Mouse (Mus musculus): ENCODE measurements around the gene Camkmt.

Gene Camkmt

DNA sequence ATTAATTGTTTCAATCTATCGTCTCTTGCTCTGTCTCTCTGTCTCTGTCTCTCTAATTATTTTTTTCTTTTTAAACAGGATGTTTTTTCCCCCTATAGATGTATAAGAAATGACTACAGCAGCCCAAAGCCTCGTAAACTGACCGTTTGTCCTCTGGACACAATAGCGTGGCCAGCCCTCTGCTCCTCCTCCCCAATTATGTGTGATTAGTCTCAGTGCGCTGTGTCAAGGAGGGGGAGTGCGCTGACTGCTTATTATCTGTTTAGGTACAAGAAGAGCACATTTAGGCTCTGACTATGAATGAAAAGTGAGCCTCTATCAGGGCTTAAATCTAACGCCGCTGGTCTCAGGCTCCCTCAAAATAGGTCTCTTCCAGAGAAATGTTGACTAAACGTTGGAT is 368.2 kb downstream of the Camkmt start:
- no peak for DNase-seq (ENCODE audit: low spot score in 2 of 2)

GRCm38 (mm10) chr17:85461577-85461976 is 371.2 kb downstream of the Camkmt start:
- DNase-seq (ENCODE audit: low spot score in 2 of 2) = no peak

DNA sequence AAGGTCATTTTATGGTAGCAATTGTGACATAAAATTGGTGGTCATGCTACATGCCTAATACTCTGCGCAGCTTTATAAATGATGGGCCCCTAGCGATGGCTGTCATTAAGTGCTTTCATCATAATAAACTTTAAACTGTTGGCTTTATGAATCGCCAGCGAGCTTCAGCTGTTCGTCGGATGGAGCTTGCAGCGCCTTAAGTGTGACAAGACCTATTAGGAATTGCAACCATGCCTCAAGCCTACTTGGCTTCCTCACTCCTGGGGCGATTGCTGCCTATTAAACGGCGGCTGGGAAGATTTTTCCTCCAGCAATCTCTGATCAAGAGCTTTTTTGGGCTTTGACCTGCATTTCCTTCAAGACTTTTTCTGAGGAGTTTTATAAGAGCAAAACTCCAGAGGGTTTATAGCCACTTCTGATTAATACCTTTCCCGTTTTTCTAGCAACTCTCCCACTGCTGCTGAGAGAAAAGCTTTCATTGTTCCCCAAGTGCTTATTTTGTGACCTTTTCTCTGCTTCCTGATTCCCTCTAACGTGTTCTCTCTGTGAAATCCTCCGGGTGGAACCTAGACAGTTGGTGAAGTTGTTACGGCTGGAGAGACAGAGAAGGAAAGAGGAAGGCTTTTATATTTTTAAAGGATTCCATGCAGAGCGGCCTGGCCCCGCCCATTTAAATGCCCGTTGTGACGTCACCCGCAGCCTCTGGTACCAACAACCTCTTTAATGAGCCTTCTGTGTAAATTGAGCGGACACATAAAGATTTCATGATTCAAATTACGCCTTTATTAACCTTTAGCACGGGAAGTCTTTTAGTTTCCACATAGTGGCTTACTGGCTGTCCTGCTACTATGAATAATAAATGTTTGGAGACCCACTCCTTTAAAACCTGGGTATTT is 373.4 kb downstream of the Camkmt start:
- DNase-seq (ENCODE audit: low spot score in 2 of 2) = no peak

GRCm38 (mm10) chr17:85464466-85465411 is 374.4 kb downstream of the Camkmt start:
- no peak for DNase-seq (ENCODE audit: low spot score in 2 of 2)

DNA sequence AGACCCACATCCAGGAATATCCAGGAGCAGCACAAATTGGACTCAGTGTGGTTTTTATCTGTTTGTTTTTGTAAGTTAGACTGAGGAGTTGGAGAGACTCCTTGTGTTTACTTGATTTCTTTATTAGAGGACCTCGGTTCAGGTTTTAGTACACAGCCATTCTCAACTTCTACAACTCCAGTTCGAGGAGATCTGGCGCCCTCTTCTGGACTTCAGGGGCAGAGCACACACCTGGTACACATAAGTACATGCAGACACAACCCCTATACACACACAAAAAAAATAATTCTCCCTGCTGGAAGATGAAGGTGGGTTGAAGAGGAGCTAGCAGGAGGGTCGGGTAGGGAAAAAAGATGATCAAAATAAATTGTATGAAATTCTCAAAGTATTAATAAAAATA is 379.4 kb downstream of the Camkmt start:
- DNase-seq (ENCODE audit: low spot score in 2 of 2) = no peak

GRCm38 (mm10) chr17:85472687-85473202 is 382.4 kb downstream of the Camkmt start:
- no peak for DNase-seq (ENCODE audit: low spot score in 2 of 2)

DNA sequence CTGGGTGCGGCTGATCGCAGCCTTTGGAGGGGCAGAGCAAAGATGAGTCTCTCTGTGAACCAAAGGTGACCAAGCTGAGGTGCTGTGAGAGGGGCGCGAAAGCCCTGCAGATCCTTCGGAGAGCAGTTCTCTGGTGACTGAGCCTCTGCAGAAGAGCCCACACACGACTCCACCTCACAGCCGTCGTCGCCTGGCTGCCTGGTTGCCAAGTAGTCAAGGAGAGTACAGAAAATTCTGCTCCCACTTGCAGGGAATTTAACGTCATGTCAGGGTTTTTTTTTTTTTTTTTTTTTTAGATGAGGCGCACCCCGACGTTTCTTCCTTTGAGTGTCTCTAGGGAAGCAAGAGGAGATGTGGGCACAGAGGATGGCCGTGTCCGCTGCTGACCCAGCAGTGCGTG is 382.9 kb downstream of the Camkmt start:
- no peak for DNase-seq (ENCODE audit: low spot score in 2 of 2)

DNA sequence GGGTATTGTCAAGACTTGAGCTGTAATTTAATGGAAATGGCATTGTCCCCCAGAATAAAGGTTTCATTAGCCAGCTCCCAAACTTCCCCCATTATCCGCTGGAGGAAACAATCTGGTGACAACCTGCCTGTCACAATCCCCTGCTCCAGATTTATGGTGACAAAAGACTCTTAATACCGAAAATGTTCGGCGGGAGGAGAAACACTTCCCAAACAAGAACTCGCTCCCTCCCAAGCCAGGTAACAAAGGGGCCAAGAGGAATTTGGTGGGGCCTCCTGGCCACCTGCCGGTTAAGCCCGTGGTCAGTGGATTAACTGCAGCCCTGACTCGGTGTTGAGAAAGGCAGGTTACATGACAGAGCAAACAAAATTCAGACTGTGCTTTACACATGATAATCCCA is 383.5 kb downstream of the Camkmt start:
- no peak for DNase-seq (ENCODE audit: low spot score in 2 of 2)

DNA sequence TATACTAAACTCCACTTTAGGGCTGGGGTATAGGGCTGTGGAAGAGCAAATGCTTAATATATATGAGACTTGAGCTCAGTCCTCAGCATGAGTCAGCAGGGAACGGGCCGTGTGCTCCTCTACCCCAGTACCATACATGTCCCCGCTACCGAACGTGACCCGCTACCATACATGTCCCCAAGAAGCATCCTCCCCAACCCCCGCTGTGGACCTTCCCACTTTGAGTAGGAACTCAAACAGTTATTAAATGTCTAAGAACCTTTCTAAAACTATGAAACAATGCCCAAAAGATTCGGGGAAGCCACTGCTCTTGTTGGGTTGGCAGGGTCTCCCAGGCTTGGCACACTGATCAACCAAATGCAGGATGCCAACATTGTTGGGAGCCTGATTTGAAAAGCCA is 390.9 kb downstream of the Camkmt start:
- no peak for DNase-seq (ENCODE audit: low spot score in 2 of 2)

GRCm38 (mm10) chr17:85483086-85483485 is 392.7 kb downstream of the Camkmt start:
- no peak for DNase-seq (ENCODE audit: low spot score in 2 of 2)

- DNase-seq (ENCODE audit: low spot score in 2 of 2) = no peak
Measured at GRCm38 (mm10) chr17:85484015-85484414, 393.7 kb downstream of the Camkmt start.

- no peak for DNase-seq (ENCODE audit: low spot score in 2 of 2)
Measured at GRCm38 (mm10) chr17:85484526-85484925, 394.2 kb downstream of the Camkmt start.

DNA sequence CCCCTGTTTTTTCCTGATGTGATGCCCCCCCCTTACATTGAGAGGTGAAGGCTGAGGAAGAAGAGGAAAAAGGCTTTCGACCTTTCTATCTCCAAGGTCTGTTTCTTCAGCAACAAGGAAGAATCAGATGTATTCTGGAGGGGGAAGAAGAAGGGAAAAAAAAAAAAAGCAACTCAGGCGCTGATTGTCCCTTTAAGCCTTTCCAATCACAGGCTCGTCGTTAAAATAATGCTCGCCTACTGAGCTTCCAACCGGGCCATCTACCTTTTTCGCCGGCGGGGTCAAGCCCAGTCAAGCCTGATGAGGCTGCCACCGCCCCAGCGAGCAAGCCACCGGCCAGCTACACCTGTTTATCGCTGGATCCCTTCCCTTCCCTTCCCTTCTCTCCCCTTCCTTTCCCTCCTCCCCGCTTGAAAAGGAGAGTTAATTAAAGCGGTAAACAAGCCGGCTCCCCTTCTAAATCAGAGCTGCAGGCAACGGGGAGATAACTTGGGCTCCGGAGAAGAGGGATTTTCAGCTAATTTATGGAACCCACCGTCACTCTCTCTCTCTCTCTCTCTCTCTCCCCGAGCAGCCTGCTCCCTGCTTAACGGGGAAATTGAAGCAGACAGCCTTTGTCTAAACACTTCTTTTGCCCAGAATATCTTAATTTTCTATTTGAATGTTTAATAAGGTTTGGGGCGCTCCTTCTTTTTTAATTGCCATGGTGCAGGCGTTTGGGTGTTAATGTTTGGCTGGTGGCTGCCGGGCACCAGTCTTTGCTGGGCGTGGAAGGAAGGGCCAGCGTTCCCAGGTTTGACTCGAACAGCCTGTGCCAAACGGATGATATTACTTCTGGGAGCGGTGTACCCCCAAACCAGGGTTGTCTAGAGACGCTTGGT is 395.0 kb downstream of the Camkmt start:
- DNase-seq (ENCODE audit: low spot score in 2 of 2) = no peak

GRCm38 (mm10) chr17:85485946-85486533 is 395.7 kb downstream of the Camkmt start:
- no peak for DNase-seq (ENCODE audit: low spot score in 2 of 2)

DNA sequence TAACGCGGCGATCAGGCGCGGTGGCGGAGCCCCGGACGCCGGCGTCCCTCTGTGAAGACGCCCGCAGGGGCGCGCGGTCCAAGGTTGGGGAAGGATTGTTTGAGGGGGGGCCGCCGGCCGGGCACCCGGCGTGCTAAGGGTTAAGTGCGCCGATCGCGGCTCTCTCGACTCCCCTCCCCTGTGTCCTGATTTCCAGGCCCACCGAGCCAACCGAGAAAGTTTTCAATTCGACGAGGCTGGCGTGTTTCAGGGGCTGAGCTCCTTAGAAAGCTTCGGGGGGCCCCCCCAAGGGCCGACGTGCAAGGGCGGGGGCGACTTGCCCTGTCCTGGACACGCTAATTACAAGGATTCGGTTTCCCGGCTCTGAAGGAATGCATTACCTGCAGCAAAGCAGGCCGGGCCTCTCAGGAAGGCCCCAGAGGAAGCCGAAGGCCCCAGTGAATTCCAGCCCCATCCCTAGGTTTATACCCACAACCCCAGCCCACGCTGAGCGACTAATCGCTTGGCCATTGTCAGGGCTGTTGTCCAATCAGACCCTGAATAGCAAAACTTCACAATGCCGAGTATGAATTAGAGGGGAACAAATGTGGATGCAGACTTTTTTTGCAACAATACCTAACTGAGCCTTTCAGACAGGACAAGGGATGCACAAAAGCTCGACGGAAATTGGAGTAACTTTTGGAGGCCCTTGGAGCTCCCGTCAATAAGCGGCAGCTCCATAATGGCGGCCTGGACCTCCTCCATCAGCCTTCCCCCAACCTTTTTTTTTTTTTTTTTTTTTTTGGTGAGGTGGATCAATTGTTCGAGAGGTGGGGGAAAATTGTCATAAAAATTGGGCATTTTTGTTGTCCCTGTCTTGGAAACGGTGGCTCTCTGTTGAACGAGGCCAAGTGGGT is 396.5 kb downstream of the Camkmt start:
- no peak for DNase-seq (ENCODE audit: low spot score in 2 of 2)

DNA sequence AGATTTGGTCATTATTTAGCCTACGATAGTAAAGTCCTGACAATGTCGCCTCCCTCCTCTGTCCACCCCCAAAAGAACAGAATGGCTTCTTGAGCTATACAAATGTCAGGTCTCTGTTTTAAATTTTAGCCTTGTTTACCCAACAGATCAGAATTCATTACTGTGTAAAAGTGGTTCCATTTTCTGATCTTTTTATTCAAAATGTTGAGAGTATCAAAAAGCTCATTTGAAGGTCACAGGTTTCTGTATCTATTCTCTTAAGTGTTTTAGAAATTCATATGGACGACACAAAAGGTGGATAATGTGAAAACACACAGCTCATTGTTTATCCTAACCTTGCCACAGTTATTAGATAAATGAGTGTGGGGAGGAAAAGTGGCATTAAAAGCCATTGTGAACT is 397.2 kb downstream of the Camkmt start:
- no peak for DNase-seq (ENCODE audit: low spot score in 2 of 2)

DNA sequence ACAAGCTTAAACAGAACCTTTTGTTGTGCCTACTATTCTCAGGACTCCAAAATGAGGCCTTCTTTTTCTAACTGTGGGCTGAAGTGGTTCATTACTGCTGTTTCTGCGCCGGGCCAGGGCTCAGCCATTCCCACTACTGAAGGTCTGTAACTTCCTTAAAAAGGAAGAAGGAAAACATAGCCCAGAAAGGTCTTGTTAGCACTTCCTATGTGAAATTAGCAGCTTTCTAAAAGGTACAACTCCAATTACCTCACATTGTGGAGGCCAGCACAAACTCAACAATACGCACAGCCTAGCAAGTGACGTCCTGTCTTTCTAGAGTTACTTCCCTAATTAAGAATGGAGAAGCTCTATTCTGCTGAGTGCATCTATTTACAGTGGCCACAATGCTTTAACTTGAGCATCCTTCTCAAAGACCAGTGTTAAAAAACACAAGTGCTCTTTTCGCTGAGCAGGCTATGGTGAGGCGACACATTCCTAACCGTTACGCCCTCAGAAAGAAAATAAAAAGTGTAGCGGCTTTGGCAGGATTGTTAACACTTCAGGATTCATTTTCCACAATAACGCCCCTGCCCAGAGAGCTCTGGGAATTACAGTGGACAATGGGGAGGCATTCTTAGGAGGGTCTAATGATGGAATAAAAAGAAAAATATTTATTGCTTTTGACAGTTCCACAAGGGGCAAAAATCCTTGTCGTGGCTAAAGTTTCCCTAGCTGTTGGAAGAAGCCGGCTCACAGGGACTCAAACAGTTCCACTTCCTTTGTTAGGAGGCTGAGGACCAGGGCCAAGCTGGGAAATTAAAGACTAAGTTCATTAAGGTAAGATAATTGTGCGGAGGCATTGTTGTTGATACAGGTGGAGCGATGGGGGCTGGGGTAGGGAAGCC is 398.5 kb downstream of the Camkmt start:
- DNase-seq (ENCODE audit: low spot score in 2 of 2) = peak in 1 of 2 experiments; percentile 4

GRCm38 (mm10) chr17:85489488-85489980 is 399.2 kb downstream of the Camkmt start:
- DNase-seq (ENCODE audit: low spot score in 2 of 2) = no peak

GRCm38 (mm10) chr17:85491491-85491890 is 401.1 kb downstream of the Camkmt start:
- DNase-seq (ENCODE audit: low spot score in 2 of 2) = no peak

All from heart, adult 9 months (tissue).